Mouse (Mus musculus): ENCODE data around the gene Zbtb17.

- TF ChIP-seq CTCF (IDR thresholded peaks at IDR 0.05; ENCODE audit: low read depth) (peak; percentile 98), EP300 (IDR thresholded peaks at IDR 0.05; ENCODE audit: low read depth) (no peak)
Observed at GRCm38 (mm10) chr4:141404518-141405313, 39.7 kb upstream of the Zbtb17 start.

Data from liver, postnatal 0 days (tissue).